Mouse (Mus musculus): ENCODE measurements at regions not wholly inside any gene's neighbourhood (a gene's known extent, or its start where the extent isn't known, plus 50 kb on each side); places are given as distances from the start of the nearest gene placed in this dataset.

DNA sequence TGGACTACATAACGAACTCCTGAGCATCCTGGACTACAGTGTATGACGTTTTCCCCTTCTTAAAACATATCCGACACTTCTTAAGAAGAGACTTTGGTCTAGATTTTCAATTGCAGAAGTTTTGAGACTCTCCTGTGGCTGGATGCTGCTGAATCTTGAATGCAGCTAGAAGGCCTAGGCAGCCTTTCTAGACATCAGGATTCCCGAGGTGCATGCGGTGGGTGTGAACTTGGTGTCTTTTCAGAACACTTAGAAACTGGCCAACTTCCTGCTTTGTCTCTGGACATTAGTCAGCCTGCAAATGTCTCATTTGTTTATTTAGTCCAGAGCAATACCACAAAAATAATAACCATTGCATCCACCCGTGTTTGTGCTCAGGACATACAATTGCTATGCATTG is 61.8 kb upstream of the Cdkn2b start:
- TF ChIP-seq EP300 (IDR thresholded peaks at IDR 0.05; ENCODE audit: low read depth) (no peak), CTCF (IDR thresholded peaks at IDR 0.05; ENCODE audit: low read depth) (no peak)
